Mouse (Mus musculus) cerebellum, adult (tissue): ENCODE results near the gene Stk16.
"Not testable (repeated sequence)": the region's sequence is repeated elsewhere in the genome, so short reads cannot be mapped to it uniquely, and the experiment has no call there.

Source experiments
- ATAC-seq: cut with Nextera tagmentation; 2 replicates; pipeline ENCODE4 v1.9.2; 2017; ENCODE audit warnings: mild to moderate bottlenecking, moderate library complexity, mixed read lengths; ENCODE audit not compliant: insufficient number of reproducible peaks, low FRiP score, low TSS enrichment

Gene Stk16

DNA sequence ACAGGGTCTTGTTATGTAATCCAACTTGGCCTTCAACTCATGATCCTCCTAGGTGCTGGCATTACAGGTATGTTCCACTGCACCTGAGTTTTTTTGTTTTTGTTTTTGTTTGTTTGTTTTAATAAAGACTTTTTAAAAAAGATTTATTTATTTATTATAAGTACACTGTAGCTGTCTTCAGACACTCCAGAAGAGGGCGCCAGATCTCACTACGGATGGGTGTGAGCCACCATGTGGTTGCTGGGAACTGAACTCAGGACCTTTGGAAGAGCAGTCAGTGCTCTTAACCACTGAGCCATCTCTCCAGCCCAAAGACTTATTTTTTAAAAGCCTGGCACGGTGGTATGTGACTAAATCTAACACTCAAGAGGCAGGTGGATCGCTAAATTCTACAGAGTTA, 21.9 kb downstream of the Stk16 start:
- ATAC-seq: not testable (repeated sequence)

DNA sequence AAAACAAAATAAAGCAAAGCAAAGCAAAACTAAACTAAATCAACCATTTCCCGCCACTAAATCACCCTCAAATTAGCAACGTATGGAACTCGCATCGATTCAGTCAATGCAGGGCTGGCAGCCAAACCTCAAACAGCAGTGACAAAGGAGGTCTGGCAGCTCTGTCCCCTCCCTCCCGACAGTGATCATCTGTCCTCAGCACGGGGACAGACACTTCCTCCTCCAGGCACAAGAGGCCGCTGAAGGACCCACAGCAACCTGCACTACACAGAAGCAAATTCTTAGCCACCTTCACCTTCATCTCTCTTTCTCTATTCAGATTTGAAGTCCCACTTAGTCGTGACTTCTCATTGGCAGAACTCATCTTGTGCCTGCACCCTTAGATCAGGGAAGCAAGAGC, 24.0 kb downstream of the Stk16 start:
- ATAC-seq: peak; percentile 68; the same call in 1 of the 2 replicates

DNA sequence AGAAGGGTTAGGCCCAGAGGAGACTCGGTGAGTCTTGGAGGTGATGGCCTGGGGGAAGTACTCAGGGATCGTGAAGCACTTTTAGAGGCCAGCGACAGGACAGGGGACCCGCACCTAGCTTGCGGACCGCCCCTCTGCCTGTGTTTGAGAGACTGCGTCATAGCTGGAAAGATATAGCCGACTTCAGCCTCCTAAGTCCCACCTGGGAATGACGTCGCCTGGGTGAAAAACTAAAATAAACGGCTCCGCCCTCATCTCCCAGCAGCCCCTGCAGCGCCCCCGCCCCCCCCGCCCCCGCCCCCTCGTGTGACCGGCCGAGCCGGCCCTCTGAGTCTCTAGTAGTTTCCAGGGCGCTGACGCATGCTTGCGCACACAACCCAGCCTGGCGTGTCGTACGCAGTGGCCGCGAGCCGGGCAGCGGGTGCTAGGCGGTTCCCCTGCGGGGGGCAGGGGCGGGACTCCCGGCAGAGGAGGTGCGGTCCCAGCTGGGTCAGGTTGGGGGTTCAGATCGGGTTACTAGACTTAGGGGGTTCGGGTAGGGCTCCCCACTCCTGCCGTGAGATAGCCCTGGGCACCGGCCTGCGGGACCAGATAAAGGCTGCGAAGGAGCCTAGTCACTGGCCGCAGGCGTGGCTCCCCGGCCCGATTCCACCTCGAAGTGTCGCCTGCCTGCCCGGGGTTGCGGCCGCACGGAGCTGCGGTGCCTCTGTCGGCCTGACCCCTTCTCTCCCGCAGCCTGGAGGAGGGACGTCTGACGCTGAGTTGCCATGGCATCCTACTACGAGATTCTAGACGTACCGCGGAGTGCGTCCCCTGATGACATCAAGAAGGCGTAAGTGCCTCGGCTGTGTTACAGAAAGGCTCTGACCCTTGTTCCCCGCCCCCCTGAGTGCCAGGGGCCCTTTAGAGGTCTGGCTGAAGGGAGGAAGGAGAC, 25.7 kb downstream of the Stk16 start, which contains the start of gene Dnajb2:
TSS of gene Dnajb2 (plus strand) at position 290 of the 934 bp plus-strand sequence.
- ATAC-seq: peak; percentile 74

DNA sequence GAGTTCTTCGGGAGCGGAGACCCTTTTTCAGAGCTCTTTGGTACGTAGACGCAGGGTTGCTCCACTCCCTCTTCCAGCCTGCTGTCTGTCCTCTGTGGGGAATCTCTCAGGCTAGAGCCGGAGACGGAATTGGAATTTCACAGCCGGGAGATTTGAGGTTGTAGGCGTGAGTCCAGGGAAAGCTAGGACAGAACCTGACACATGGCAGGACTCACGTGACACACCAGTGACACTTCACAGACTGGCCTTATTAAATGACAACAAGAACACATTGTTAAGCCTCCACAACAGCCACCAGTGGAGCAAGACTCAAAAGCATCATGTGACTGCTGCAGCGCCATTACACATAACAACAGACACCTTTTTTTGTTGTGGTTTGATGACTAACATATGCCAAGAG, 29.0 kb downstream of the Stk16 start:
- ATAC-seq: no peak

DNA sequence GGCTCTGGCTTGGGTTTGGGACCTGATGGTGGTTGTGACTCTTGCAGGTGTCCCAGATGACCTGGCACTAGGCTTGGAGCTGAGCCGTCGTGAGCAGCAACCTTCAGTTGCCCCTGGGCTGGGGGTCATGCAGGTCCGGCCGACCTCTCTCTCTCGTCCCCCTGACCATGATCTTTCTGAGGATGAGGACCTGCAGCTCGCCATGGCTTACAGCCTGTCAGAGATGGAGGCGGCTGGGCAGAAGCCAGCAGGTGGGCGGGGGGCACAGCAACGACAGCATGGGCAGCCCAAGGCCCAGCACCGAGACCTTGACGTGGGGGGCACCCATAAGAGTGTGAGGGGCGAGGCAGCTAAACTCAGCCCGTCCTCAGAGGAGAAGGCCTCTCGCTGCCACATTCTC, 32.8 kb downstream of the Stk16 start:
- ATAC-seq: no peak

DNA sequence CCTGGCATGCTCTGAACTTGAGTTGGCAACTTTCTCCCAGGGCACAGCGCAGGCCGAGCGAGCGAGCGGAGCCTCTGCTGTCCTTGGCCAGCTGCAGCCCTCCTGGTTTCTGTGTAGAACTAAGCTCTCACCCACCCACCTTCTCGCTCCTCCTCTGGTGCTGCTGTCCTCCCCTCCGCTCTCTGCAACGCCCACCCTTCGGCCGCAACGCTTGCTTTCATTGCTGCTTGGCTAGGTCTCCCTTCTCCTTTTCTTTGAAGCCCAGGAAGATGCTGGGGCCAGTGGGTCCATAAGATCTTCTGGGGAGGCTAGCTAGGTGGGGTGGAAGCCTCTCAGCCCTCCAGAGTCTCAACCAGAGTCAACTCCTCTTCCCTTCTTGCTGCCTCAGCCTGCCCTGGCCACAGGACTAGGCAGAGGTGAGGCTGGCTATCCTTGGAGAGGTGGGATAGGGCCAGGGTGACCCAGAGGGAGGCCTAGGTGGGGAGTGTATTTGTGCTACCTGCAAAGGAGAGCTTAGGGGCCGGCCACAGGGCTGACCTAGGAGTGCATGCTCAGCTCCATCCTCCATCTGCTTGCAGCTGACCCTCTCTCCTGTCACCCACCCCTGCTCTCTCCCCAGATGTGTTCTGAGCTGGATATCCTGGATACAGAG, 33.7 kb downstream of the Stk16 start:
- no peak for ATAC-seq

DNA sequence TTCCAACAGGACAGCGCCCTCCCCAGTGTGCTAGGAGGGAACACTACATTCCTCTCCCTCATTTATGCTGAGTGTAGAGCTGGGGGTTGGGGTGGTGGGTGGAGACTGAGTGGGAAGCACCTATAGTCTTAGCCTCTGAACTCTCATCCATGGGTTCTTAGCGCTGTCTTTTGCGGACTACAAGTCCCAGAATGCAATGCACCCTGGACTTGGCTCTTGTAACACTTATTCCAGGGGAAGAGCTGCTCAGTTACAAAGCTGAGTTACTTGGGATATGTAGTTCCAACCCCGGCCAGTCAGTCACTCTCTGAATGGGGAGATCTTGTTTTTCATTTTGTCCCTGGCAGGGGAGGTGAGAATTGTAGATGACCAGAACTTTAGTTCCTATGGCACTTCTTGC, 34.2 kb downstream of the Stk16 start:
- peak; percentile 54; the same call in 1 of the 2 replicates for ATAC-seq

DNA sequence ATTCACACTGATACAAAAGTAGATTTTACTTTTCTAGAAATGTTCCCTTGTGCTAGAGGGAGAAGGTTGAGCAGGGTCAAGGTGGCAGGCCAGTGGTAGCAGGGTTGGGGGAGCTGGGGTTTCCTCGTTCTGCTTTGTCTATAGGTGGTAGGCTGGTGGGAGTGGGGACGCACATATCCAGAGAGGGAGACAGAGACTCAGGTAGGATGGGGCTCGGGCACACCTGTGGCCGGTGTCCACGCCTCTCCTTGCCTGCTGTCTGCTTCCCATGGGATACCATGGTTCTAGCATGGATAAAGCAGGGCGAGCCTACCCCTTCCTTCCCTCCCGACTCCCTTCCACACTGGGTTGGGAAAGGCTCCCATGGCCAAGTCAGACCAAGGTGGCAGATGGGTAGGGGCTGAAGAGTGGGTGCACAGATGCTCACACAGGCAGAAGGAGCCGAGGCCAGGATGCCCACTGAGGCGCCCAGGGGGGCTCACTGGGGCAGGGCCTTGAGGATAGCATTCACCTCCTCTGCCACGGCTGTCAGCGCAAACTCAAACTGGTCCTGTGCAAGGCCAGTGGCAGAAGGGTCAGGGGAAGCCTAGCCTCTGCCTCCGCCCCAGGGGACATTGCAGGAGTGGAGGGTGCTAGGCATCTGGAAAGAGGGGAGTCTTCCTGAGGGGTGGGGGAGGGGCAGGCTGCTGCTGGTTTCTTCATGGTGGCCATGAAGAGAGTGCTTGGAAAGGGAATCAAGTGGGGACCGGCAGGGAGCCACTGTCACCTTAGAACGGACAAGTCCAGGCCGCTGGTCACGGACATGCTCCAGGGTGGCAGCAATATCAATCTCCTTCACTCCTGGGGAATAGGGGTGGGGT, 36.7 kb downstream of the Stk16 start:
- ATAC-seq: no peak

DNA sequence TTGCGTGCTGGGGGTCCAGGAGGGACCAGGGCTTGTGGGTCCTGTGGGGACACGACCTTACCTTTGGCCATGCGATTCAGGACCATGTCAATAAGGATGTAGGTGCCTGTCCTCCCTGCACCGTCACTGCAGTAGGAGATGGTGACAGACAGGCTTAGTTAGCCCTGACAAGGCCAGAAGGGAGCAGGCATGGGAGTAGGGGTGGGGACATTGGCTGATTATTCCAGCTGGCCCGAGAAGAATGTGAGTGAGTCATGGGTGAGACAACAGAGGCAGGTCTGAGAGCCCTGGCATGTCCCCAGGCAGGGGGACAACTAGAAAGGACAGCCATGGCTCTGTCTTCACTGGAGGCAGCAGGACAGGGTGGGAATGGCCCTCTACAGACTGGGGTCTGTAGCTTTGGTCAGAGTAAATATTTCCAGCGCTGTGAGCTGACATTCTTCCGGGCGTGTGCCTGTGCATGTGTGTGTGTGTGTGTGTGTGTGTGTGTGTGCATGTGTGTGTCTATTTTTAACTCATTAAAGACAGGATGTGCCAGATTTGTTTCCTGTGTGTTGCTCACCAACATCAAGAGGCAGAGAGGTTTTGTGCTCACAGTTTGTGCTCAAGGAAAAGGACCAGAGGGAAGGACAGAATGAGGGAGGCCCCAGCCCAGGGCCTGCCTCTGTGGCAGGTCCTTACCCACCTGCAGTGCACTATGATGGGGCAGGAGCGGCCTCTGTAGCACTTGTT, 37.6 kb downstream of the Stk16 start:
- ATAC-seq: no peak

DNA sequence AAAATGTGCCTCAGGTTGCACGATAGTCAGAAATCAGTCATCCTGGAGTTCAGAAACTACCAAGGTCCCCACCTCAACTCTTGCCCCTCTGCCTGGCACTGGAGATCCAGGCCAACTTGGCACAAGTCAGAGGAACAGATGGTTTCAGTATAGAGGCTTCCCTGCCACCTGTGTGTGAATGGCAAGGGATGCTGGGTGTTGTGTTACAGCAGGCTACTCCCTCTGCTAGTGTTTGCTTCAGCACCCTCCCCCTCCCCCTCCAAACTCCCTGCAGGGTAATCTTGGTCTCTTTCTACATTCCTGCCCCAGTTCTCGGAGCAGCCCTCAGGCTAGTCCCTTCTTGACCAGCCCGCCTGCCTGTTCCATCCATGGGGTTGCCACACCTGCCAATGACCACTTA, 39.9 kb downstream of the Stk16 start:
- ATAC-seq: no peak

DNA sequence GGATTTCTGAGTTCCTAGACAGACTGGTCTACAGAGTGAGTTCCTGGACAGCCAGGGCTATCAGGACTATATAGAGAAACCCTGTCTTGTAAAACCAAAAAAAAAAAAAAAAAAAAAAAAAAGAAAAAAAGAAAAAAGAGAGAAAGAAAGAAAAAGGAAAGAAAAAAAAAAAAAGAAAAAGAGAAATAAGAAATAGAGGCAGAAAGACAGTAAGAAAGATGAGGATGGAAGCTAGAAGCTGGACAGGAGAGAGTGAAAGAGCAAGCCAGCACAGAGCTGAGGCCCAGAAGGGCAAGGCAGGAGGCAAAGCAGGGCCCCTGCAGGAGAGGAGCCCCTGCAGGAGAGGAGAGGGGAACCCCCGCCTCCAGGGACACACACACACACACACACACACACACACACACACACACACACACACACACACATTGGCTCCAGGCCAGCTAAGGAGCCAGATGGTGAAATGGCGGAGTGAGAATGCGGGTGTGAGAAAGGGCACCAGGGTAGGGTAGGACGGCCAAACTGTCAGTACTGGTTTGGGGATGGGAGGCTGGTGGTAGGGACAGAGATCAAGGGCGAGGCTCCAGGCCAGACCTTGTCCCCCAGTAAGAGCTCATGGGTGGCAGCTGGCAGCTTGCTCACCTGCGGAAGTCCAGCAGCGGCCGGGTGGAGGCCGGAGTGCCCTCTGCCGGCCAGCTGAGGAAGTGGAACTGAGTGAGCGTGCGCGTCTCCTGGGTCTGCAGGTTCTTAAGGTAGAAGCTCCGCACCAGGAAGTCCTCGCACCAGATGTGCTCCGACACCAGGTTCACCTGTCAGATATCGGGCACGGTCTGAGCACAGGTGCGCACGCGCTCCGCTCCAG, 40.7 kb downstream of the Stk16 start:
- ATAC-seq: peak; percentile 52

DNA sequence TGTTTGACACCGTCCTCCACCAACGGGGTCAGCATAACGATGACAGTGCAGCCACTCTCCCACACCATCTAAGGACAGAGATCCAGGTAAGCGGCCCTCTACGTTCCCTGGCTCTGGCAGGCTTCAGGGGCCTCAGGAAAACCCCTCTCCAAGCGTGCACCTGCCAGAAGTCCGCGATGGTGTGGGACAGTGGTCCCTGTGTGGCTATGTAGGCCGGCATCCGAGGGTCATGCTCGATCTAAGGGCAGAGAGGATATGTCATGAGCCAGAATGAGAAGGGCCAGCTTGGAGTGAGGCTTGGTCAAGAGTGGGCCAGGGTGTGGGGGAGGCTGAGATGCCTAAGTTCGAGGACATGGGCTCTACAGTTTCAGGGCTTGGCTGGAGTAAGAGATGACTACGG, 41.7 kb downstream of the Stk16 start:
- no peak for ATAC-seq

DNA sequence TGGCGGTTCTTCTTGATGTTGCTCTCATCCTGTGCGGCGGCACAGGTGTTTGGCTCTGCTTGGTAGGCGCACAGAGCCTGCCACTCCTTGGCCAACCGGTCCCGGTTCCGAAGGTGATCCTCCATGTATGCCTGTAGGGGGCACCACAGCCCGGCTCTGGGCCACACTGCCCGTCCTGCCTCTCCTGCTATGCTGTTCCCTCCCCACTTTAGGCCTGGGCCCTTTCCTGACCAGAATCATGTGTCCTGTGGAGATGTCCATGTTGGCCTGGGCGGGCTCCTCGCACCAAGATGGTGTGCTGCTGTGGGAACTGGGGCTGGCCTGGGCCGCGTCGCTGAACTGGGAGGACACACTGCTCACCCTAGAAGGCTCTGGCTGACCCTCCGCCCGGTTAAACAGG, 42.4 kb downstream of the Stk16 start:
- no peak for ATAC-seq

DNA sequence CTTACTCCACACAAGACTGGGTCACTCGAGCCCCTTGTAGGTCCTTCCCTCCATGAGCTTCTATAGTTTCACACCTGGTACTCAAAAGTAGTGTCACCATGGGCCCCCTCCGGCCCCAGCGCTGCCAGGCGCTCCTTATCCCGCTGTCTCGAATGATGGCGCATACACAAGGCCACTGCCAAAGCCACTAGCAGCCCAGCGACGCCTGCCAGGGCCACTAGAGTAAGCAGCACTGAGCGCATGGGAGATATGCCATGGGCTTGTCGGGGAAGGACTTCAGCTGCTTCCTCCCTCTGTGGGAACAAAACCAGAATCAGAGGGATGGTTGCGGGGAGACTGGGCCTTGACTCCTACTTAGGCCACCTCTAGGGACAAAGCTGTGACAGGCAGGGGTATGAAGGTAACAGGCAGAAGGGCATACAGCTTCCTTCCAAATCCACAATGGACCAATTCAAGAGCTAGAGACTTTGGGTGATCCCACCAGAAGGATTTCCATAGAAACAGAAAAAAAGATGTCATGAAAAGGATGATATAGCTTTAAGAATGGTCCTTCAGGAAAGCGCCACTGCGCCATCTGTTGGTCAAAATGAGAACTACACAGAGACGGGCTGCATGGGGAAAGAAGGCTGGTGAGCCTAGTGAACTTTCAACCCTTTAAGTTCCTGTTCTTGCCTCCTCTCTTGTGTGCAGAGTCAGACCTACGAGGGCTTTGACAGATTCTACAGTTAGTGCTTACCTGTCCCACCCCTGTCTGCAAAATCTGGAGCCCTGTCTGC, 43.4 kb downstream of the Stk16 start:
- no peak; the same call in 1 of the 2 replicates for ATAC-seq

DNA sequence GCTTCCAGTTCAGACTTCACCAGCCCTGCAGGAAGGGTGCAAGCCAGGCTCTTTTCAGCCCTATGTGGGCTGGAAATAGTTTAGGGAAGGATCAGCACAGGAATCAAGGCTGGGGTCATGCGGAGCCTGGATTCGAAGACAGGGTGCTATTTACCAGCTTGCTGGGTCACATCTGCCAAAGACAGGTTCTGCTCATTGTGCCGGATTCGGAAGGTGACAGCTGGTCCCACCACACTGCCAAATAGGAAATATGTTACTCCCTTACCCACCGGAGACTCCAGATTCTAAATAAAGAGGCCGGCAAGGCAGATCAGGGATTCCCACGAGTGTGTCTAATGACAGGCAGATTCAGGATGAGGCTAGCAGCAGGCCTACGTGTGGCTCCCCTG, 44.0 kb downstream of the Stk16 start:
- no peak; the same call in 1 of the 2 replicates for ATAC-seq

DNA sequence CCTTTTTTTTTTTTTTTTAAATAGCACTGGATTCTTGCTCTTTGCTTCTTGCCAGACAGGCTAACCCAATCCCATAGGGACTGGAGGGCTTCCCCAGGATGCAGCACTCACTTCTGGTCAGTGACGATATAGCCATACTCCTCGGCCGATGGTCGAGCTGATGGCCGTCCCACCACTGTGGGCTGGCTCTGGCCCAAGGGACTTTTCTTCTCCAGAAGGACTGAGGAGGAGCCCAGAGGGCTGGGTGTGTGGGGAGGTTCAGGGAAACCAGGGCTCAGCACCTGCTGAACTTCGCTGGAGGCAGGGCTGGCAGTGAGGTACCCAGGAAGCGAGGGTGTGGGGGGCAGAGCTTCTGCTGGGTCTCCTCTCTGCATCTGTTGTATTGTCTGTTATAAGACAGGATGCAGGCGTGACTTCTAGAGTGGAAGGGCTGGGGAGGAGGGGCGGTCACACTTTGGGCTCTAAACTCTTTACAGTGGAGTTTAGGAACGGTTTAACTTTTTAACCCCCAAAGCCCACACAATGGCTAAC, 44.9 kb downstream of the Stk16 start:
- ATAC-seq: no peak

DNA sequence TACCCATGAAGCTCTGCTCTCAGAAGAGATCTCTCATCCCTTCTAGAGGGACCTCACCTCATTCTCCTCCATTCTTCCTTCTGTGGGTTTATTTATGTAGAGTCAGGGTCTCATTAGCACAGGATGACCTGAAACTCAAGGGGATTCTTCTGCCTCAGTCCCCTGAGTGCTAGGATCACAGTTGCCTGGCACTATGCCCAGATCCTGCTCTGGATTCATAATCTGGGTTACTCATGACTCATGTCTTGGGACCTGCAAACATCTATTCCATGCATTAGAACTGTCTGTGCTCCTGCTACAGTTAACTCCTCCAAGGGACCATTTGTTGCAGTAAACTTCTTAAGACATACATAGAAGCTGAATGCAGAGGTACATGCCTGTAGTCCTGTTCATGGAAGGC, 50.6 kb downstream of the Stk16 start:
- ATAC-seq: no peak
